Mouse (Mus musculus) ES-Bruce4 (cell line): ENCODE data around the gene Cep170b.

Experiments used
- CTCF ChIP-seq: IDR thresholded peaks from one replicate; pipeline ENCODE4 v1.8.1; 2011; ENCODE audit warnings: low read depth, low read length
- POLR2A ChIP-seq: IDR thresholded peaks from one replicate; pipeline ENCODE4 v1.8.1; 2011; ENCODE audit warnings: low read length; ENCODE audit not compliant: insufficient read depth

DNA sequence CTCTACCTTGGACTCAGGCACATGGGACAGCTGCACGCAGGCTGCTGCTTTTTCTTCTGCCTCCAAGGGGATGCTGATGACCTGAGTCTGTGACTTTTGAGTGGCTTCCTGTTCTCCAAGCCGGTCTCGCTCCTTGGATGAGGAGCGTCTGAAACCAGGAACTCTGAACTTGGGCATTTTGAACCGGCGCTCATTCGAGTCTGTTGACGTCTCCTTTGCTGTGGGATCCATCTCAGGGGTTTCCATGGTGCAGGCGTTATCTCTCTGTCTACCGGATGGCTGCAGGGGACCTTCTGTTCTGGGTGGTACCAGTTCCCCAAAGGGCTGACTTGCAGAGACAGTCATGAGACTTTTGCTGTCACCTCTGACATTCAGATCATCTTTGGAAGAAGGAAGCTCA lies 54.2 kb downstream of the Cep170b start:
- TF ChIP-seq POLR2A (no peak), CTCF (no peak)
